Mouse (Mus musculus): ENCODE measurements around the gene Unc93a2. TPM values are rescaled to one million over a fixed set of nuclear protein-coding genes. Genes with fewer than 3 reads are reported as not detected.
"Not testable (repeated sequence)": the region's sequence is repeated elsewhere in the genome, so short reads cannot be mapped to it uniquely, and the experiment has no call there.

Gene Unc93a2
- polyA plus RNA-seq, 1 experiment from 2014 or later, result not detected

DNA sequence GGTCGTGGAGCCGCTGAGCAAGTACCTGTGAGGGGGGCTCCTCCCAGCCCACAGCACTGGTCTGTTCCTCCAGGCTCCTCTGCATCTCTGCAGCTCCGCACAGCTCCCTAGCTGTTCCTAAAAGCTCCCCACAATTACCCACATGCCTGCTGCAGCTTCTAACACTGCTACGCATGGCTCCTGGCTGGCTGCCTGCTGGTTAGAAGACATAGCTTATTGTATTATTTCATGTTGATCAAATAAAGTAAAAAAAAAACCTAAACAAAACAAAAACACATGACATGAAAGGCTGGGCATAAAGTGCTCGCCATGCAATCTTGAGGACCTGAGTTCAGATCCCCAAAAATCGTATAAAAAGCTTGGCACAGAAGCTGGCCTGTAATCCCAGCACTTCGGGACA lies 4.6 kb upstream of the Unc93a2 start:
- not testable (repeated sequence) for H3K4me3 ChIP-seq; H3K4me1 ChIP-seq; H3K9me3 ChIP-seq; H3K27ac ChIP-seq; H3K9ac ChIP-seq; H3K4me2 ChIP-seq (replicated peaks); H3K36me3 ChIP-seq; ATAC-seq (ENCODE audit: low FRiP score, low read depth); H3K27me3 ChIP-seq (replicated peaks)
- WGBS, result 84% methylated on average over 7 of the region's 7 CpGs

DNA sequence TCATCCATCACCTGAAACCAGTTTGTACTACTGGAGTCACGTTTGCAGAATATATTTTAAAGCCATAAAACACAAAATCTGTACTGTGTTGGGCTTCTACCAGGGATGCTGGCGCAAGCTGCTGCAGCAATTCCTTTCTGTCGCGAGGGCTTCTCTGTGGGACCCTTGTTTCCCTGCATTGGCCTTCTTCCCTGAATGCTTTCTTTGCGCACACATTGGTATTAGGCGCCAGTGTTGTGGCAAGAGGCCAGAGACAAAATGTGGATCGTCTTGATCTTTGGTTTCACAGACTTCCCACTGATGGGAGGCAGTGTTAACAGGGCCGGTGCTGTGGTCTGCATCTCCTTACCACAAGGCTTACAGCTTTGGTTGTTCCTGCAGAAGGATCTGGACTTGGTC lies 3.7 kb upstream of the Unc93a2 start:
- H3K36me3 ChIP-seq; ATAC-seq (ENCODE audit: low FRiP score, low read depth); H3K27ac ChIP-seq; H3K9me3 ChIP-seq; H3K4me2 ChIP-seq (replicated peaks); H3K4me1 ChIP-seq; H3K27me3 ChIP-seq (replicated peaks); H3K4me3 ChIP-seq; H3K9ac ChIP-seq: not testable (repeated sequence)
- WGBS, result 80% methylated on average over 8 of the region's 8 CpGs

- H3K4me3 ChIP-seq; H3K9ac ChIP-seq; H3K27ac ChIP-seq; H3K36me3 ChIP-seq; H3K4me1 ChIP-seq; H3K27me3 ChIP-seq (replicated peaks); H3K9me3 ChIP-seq; H3K4me2 ChIP-seq (replicated peaks); ATAC-seq (ENCODE audit: low FRiP score, low read depth): not testable (repeated sequence)
- no CpG with 5 or more reads among the region's 2 CpGs for WGBS
These were observed 3.2 kb upstream of the Unc93a2 start for GRCm38 (mm10) chr17:7388341-7388957.

GRCm38 (mm10) chr17:7386016-7386415 lies 752 bp upstream of the Unc93a2 start:
- H3K4me2 ChIP-seq (replicated peaks); H3K36me3 ChIP-seq; H3K27ac ChIP-seq; ATAC-seq (ENCODE audit: low FRiP score, low read depth); H3K9ac ChIP-seq; H3K4me1 ChIP-seq; H3K4me3 ChIP-seq; H3K27me3 ChIP-seq (replicated peaks); H3K9me3 ChIP-seq: not testable (repeated sequence)
- 61% methylated on average over 8 of the region's 8 CpGs for WGBS

- not testable (repeated sequence) for H3K27ac ChIP-seq; ATAC-seq (ENCODE audit: low FRiP score, low read depth); H3K27me3 ChIP-seq (replicated peaks); H3K4me1 ChIP-seq; H3K4me3 ChIP-seq; H3K9ac ChIP-seq; H3K9me3 ChIP-seq; H3K4me2 ChIP-seq (replicated peaks); H3K36me3 ChIP-seq
- 76% methylated on average over 12 of the region's 13 CpGs for WGBS
These were observed 1.8 kb downstream of the Unc93a2 start for GRCm38 (mm10) chr17:7383167-7384143.

DNA sequence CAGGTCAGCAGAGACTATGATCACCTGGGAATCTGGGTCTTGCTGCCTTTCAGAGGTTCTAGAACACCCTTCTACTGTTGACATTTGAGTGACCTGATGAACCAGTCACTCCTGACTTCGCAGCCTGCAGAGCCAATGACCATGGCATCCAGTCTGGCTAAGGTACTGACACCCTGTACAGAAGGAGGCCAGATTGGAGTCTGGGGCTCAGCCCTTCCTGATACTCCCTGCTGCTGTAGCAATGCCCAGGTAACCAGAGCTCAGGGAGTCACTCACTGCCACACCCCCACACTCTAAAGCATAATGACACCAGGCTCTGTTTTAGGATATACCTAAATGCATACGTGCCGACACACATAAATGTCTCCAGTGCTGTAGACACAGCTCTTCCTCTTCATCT lies 2.6 kb downstream of the Unc93a2 start:
- not testable (repeated sequence) for H3K27ac ChIP-seq; ATAC-seq (ENCODE audit: low FRiP score, low read depth); H3K9ac ChIP-seq; H3K4me2 ChIP-seq (replicated peaks); H3K9me3 ChIP-seq; H3K27me3 ChIP-seq (replicated peaks); H3K4me1 ChIP-seq; H3K36me3 ChIP-seq; H3K4me3 ChIP-seq
- 85% methylated on average over 1 of the region's 3 CpGs for WGBS

DNA sequence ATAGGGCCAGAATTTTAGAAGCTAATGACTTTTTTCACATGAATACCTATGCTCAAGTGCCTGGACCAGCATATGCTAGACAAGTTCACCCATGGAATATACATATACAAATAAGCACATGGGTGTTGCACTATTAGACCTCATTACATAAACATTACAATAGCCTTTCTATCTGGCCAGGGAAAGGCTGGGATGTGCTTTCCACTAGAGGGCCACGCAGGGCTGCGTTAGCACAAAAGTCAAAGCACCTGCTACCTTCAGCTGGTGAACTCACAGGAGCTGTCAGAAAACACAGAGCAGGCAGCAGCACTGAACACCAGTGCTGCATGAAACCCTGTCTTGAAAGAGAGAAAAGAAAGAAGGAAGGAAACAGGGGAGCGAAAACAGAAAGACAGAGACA lies 7.4 kb downstream of the Unc93a2 start:
- not testable (repeated sequence) for H3K4me2 ChIP-seq (replicated peaks); ATAC-seq (ENCODE audit: low FRiP score, low read depth); H3K36me3 ChIP-seq; H3K27ac ChIP-seq; H3K9ac ChIP-seq; H3K27me3 ChIP-seq (replicated peaks); H3K4me1 ChIP-seq; H3K9me3 ChIP-seq; H3K4me3 ChIP-seq
- WGBS, result 23% methylated on average over 2 of the region's 3 CpGs

DNA sequence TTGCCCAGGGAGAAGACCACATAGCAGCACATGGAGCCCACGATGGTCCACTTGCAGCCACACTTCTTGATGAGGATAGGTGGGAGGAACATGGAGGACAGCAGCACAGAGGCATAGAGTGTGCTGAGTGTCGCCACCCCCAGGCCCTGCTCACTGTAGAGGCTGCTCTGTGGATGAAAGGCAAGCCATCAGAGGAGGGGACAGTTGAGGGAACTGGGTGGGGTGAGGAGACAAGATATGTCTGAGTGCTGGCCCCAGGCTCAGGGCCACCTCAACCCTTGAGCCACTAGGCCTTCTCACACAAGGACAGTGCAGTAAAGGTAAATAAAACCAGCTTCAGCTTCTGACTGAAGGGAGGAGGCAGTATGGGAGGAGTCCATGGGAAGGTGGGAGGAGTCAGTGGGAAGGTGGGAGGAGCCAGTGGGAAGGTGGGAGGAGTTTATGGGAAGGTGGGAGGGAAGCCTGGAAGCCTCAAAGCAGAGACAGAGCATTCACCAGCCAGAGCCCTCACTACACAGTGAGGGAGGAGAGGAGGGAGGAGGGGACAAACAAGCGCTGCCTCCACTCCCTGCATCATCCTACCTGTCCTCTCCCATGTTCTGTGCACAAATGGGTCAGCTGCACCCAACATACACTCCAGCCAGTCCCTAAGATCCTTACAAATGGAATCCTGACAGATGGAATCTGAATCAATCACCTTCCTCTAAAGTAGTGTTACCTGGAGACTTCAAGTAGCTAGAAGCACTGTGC lies 8.1 kb downstream of the Unc93a2 start:
- not testable (repeated sequence) for H3K27me3 ChIP-seq (replicated peaks); H3K36me3 ChIP-seq; ATAC-seq (ENCODE audit: low FRiP score, low read depth); H3K9me3 ChIP-seq; H3K4me3 ChIP-seq; H3K4me1 ChIP-seq; H3K4me2 ChIP-seq (replicated peaks); H3K9ac ChIP-seq; H3K27ac ChIP-seq
- WGBS, result 93% methylated on average over 1 of the region's 3 CpGs

GRCm38 (mm10) chr17:7371879-7372278 lies 13.4 kb downstream of the Unc93a2 start, which contains the start of gene Gm49630:
Gene Gm49630, minus strand, starts transcription at chr17:7371979.
- ATAC-seq (ENCODE audit: low FRiP score, low read depth); H3K4me3 ChIP-seq; H3K27ac ChIP-seq; H3K27me3 ChIP-seq (replicated peaks); H3K4me1 ChIP-seq; H3K4me2 ChIP-seq (replicated peaks); H3K9me3 ChIP-seq; H3K9ac ChIP-seq; H3K36me3 ChIP-seq: not testable (repeated sequence)
- WGBS, result 93% methylated on average over 2 of the region's 5 CpGs

DNA sequence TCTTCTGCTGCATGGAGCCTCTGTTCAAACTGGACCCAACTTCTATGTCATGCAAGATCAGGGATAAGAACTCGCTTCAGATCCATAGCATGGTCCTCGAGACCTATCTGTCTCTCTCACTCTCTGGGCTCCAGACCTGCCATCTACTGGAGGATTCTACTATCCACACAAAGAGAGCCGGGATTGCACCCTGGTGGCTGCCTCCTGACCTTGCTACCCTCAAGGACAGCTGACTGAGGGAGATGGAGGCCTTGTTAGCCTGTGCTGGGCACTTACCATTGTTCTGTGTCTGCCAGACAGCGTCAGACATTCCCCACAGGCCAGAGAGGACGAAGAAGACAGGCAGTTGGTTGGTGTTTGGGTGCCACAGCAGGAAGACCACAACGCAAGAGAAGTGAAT lies 15.9 kb downstream of the Unc93a2 start:
- H3K36me3 ChIP-seq; ATAC-seq (ENCODE audit: low FRiP score, low read depth); H3K4me2 ChIP-seq (replicated peaks); H3K4me1 ChIP-seq; H3K9ac ChIP-seq; H3K9me3 ChIP-seq; H3K27ac ChIP-seq; H3K4me3 ChIP-seq; H3K27me3 ChIP-seq (replicated peaks): not testable (repeated sequence)
- WGBS, result 64% methylated on average over 6 of the region's 6 CpGs

DNA sequence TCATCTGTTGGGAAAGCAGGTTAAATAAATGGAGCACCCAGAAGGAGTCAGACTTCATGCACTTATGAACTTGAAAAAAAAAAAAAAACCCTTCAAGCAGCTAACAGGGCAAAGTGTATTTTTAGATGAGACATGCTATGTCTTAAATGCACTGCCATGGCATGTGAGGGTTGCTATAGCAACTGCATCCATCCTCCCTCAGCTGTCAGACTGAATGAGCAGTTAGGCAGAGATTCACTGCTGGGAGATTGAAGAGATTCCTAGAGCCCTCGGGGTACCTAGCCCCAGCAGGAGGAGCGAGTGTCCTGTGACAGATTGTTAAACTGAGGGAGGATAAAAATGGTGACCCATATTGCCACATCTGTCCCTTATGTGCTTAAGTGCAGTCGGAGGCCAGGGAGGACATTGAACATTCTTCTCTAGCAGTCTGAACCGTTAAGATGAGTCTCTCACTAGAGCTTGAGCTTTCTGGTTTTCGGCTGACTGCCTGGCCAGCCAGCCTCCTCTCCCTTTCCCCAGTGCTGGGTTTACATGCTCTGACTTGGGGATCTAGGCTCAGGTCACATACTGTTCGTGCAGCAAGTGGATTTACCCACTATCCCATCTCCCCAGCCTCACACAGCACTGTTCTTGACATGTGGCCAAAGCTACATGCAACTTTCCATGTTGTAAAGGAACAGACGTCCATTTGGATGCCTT lies 18.4 kb downstream of the Unc93a2 start:
- not testable (repeated sequence) for H3K27me3 ChIP-seq (replicated peaks); H3K4me1 ChIP-seq; H3K27ac ChIP-seq; H3K4me2 ChIP-seq (replicated peaks); H3K9ac ChIP-seq; H3K9me3 ChIP-seq; H3K4me3 ChIP-seq; H3K36me3 ChIP-seq
- 40% methylated on average over 5 of the region's 7 CpGs for WGBS
- ATAC-seq (ENCODE audit: low FRiP score, low read depth), result peak; percentile 88

- H3K27ac ChIP-seq; ATAC-seq (ENCODE audit: low FRiP score, low read depth); H3K4me2 ChIP-seq (replicated peaks); H3K27me3 ChIP-seq (replicated peaks); H3K4me3 ChIP-seq; H3K9ac ChIP-seq; H3K9me3 ChIP-seq; H3K36me3 ChIP-seq; H3K4me1 ChIP-seq: not testable (repeated sequence)
- WGBS, result 0% methylated on average over 1 of the region's 1 CpGs
These were observed 19.0 kb downstream of the Unc93a2 start for GRCm38 (mm10) chr17:7366265-7366664.

Measured in neural tube, embryonic 12.5 days (tissue).